Mouse (Mus musculus) intestine, embryonic 14.5 days (tissue): ENCODE measurements around the gene Fam83d. TPM values are rescaled to one million over a fixed set of nuclear protein-coding genes. Genes with fewer than 3 reads are reported as not detected.

Experiments used
- ATAC-seq: fragments of 200-750 bp; cut with Nextera tagmentation; replicated peaks from 2 replicates; pipeline ENCODE4 v1.8.0; 2017; ENCODE audit warnings: low read depth, moderate number of reproducible peaks, moderate TSS enrichment, moderate library complexity; ENCODE audit not compliant: low FRiP score, low TSS enrichment
- DNase-seq: peaks from one replicate; pipeline ENCODE4 v3.0.0-alpha.2; 2018; ENCODE audit warnings: low spot score
- H3K27ac ChIP-seq: fragments of 300-500 bp; sonication (generic); 2 replicates; pipeline ENCODE4 v1.5.1; 2014; ENCODE audit warnings: low read depth, mild to moderate bottlenecking, control low read depth
- H3K27me3 ChIP-seq: fragments of 300-500 bp; sonication (generic); replicated peaks from 2 replicates; pipeline ENCODE4 v1.6.1; 2014; ENCODE audit warnings: low read length, control low read depth; ENCODE audit not compliant: control insufficient read depth, insufficient read depth
- H3K36me3 ChIP-seq: fragments of 300-500 bp; sonication (generic); 2 replicates; pipeline ENCODE4 v1.6.1; 2014; ENCODE audit warnings: low read length, control low read depth; ENCODE audit not compliant: control insufficient read depth, insufficient read depth
- H3K4me1 ChIP-seq: fragments of 300-500 bp; sonication (generic); replicated peaks from 2 replicates; pipeline ENCODE4 v1.6.1; 2014; ENCODE audit warnings: low read length, control low read depth, mixed read lengths; ENCODE audit not compliant: control insufficient read depth, insufficient read depth
- H3K4me2 ChIP-seq: fragments of 300-500 bp; sonication (generic); 2 replicates; pipeline ENCODE4 v1.6.1; 2014; ENCODE audit warnings: low read length
- H3K4me3 ChIP-seq: fragments of 300-500 bp; sonication (generic); 2 replicates; pipeline ENCODE4 v1.5.1; 2014; ENCODE audit warnings: low read depth, low read length, control low read depth, mixed read lengths
- H3K9ac ChIP-seq: fragments of 300-500 bp; sonication (generic); 2 replicates; pipeline ENCODE4 v1.6.1; 2014; ENCODE audit warnings: mild to moderate bottlenecking, low read length
- H3K9me3 ChIP-seq: fragments of 300-500 bp; sonication (generic); 2 replicates; pipeline ENCODE4 v1.6.1; 2016; ENCODE audit warnings: low read length, control low read depth; ENCODE audit not compliant: control insufficient read depth
- WGBS: fragments of 180-500 bp; shearing (Covaris S2); extraction: QIAGEN DNeasy Blood & Tissue Kit; methylation state at CpG from one replicate; pipeline ENCODE4 v1.1.7; 2014; 5-methylcytosine and 5-hydroxymethylcytosine counted together
- polyA plus RNA-seq: library from polyadenylated mRNA; unstranded; fragments of >200 nt; fragmentation: Nextera tagmentation; extraction: Ambion mirVana; gene quantifications from 2 replicates; pipeline ENCODE4 v1.2.1, GENCODE M21; 2014

Fam83d gene
- polyA plus RNA-seq, 1 experiment from 2014 or later: 47.3 TPM

DNA sequence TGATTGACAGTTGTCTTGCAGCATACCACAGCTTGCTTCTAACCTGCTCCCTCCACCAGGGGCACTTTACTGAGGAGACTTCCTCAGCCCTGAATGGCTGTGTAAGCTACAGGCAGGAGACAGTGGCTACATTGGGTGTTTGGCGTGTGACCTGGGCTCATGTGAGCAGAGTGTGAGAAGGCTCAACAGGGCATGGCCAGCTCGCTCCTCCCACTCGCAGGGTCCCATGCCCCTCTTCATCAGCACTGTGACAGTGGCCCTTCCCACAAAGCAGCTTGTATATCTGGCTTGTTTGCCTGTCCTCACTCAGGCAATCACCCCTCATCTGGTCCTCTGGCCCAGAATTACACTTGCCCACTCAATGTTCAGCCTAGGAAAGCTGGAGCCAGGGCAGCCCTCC, 28.8 kb upstream of the Fam83d start:
- 85% methylated on average over 3 of the region's 3 CpGs for WGBS

DNA sequence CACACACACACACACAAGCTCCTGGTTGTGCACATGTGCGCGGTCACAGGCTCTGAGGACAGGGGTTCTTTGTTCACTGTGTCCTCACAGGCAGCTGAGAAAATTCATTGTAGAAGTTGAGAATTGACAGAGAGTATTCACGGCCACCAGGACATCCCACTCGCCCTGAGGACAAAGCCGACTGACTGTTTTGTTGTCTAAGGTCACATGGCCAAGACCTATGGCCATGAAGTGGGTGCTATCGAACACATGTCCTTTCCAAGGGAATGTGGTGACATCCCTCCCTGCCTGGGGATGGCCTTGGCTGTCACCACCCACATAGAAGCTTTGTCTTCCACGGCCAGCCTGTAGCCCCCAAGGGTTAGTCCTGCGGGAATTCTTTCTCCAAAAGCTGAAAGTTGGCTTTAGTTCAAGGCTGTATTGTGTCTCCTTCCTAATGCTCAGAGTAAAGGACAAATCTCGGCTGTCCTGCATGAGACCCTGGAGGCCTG, 26.8 kb upstream of the Fam83d start:
- no peak overlapping the region for H3K4me3 ChIP-seq

More for the DNA sequence above, 28.8 kb upstream of the Fam83d start:
- DNase-seq (no peak), ATAC-seq (no peak)
- Histone ChIP-seq H3K27me3 (no peaks in the 10 kb centered on the region), H3K36me3 (no peaks in the 10 kb centered on the region), H3K4me1 (no peaks in the 10 kb centered on the region), H3K4me3 (no peak overlapping the region), H3K4me2 (no peak overlapping the region), H3K27ac (no peak overlapping the region), H3K9me3 (no peaks in the 10 kb centered on the region), H3K9ac (no peak overlapping the region)

DNA sequence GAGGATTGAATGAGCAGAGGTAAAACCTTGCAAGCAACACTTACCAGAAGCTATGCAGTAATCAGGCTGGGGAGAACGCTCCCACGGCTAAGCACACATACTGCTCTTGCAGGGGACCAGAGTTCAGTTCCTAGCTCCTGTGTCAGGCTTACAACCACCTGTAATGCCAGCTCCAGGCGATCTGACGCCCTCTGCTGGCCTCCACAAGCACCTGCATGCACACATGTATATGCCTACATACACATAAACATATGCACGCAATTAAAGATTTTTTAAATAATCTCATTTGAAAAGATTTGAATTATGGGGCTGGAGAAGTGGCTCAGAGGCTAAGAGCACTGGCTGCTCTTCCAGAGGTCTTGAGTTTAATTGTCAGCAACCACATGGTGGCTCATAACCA, 25.5 kb upstream of the Fam83d start:
- Histone ChIP-seq H3K27ac (no peak overlapping the region), H3K4me1 (no peaks in the 10 kb centered on the region), H3K4me3 (no peak overlapping the region), H3K9ac (no peak overlapping the region), H3K36me3 (no peaks in the 10 kb centered on the region), H3K9me3 (no peaks in the 10 kb centered on the region), H3K4me2 (no peak overlapping the region), H3K27me3 (no peaks in the 10 kb centered on the region)
- ATAC-seq (no peak), DNase-seq (no peak)
- WGBS: 71% methylated on average over 5 of the region's 5 CpGs

More for the DNA sequence above, 26.8 kb upstream of the Fam83d start:
- ATAC-seq (no peak), DNase-seq (no peak)
- 75% methylated on average over 9 of the region's 9 CpGs for WGBS
- Histone ChIP-seq H3K27me3 (no peaks in the 10 kb centered on the region), H3K4me1 (no peaks in the 10 kb centered on the region), H3K9ac (no peak overlapping the region), H3K9me3 (no peaks in the 10 kb centered on the region), H3K27ac (no peak overlapping the region), H3K36me3 (no peaks in the 10 kb centered on the region), H3K4me2 (no peak overlapping the region)

DNA sequence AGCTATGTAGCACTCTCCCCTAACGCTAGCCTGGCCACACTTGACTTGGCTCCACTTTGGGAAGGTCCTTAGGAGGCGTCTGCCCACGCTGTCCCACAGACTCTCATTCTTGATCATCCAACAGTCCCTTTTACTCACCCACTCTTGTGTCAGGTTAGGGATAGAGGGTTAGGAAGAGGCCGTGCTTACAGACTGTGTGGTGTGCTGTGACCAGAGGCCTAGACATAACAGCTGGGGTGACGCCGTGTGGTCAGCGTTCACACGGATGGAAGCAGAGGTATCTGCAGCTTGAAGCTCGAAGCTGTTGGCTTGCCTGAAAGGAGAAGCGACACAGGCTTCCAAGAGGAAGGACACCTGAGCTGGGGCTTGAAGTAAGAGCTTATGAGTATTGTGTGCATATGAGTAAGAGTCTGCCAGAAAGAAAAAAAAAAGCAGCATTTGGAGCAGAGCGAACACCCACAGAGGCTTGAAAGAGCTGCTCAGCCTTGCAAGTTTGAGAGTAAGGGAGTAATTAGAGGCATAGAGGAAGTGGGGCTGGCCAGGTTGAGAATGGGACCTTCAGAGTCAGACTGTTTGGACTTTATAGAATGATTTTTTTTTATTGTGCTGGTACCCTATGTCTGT, 24.3 kb upstream of the Fam83d start:
- Histone ChIP-seq H3K27me3 (no peaks in the 10 kb centered on the region), H3K36me3 (no peaks in the 10 kb centered on the region), H3K27ac (no peak overlapping the region), H3K9me3 (no peaks in the 10 kb centered on the region), H3K4me2 (no peak overlapping the region), H3K4me1 (no peaks in the 10 kb centered on the region), H3K4me3 (no peak overlapping the region), H3K9ac (no peak overlapping the region)
- no peak for DNase-seq
- ATAC-seq: no peak
- WGBS: 87% methylated on average over 11 of the region's 11 CpGs

DNA sequence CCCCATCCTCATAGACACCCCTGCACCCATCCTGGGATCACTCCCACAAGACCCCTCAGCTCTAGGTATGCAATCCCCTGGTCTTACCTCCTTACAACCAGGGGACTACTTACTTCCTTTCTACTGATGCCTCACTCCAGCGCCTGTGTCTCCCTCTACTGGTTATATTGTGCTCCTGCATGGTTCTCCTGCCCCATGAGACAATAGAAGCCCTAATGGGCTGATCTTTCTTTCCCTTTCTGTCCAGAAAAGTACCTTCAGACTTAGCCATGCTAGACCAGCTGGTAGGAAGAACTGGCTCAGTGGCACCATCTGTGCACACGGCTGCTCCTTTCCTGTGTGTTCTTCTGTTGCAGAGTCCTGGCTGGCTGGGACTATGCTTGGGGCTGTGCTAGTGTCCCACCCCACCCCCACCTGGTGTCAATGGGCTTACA, 22.8 kb upstream of the Fam83d start:
- Histone ChIP-seq H3K4me3 (no peak overlapping the region), H3K4me1 (no peaks in the 10 kb centered on the region), H3K4me2 (no peak overlapping the region), H3K9ac (no peak overlapping the region), H3K9me3 (no peaks in the 10 kb centered on the region), H3K27me3 (no peaks in the 10 kb centered on the region), H3K36me3 (no peaks in the 10 kb centered on the region), H3K27ac (no peak overlapping the region)
- 20% methylated on average over 2 of the region's 2 CpGs for WGBS
- ATAC-seq: no peak
- peak; percentile 52 for DNase-seq

DNA sequence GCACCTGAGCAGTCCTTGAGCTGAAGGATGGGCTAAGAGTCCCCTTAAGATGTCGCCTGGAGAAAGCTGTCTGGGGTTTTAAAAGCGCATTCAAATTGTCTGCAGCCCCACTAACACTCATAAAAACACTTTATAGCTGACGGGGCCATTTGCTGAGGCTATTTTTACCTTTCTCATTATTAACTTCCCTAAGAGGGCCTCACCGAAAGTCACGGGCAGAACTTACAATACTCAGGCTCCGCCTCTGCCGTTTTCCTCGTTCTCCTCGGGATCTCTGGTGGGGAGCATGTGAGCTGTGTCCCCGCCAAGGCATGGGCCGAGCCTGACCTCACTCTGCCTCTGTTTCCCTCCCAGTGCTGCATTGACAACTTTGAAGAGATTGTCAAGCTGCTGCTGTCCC, 21.7 kb upstream of the Fam83d start:
- Histone ChIP-seq H3K4me1 (no peaks in the 10 kb centered on the region), H3K27ac (no peak overlapping the region), H3K9ac (no peak overlapping the region), H3K27me3 (no peaks in the 10 kb centered on the region), H3K4me2 (no peak overlapping the region), H3K36me3 (no peaks in the 10 kb centered on the region), H3K9me3 (no peaks in the 10 kb centered on the region), H3K4me3 (no peak overlapping the region)
- ATAC-seq (no peak), DNase-seq (no peak)
- WGBS: 62% methylated on average over 11 of the region's 11 CpGs

DNA sequence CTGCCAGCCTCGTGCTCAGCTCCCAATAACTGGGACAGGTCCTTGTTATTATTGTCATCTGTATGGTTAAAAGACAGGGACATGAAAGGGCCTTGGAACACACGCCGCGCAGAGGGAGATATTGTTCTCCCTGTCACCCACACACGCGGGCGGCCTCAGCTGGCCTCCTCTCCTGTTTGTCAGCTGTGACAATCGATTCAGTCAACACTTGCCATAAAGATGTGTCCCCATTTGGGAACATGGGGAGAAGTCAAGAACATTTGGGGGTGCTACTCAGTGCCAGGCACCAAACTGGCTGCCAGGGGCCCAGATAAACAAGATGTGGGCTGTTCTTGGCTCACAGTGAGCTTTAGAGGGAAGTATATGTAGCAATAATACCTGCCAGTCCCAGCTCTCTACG, 18.5 kb upstream of the Fam83d start:
- no peak overlapping the region for H3K4me3 ChIP-seq
- no peak overlapping the region for H3K4me2 ChIP-seq
- H3K9ac ChIP-seq: no peak overlapping the region
- 91% methylated on average over 9 of the region's 9 CpGs for WGBS
- no peaks in the 10 kb centered on the region for H3K36me3 ChIP-seq
- DNase-seq (no peak), ATAC-seq (no peak)
- H3K27me3 ChIP-seq: no peaks in the 10 kb centered on the region
- no peaks in the 10 kb centered on the region for H3K9me3 ChIP-seq
- H3K27ac ChIP-seq: no peak overlapping the region
- no peaks in the 10 kb centered on the region for H3K4me1 ChIP-seq

DNA sequence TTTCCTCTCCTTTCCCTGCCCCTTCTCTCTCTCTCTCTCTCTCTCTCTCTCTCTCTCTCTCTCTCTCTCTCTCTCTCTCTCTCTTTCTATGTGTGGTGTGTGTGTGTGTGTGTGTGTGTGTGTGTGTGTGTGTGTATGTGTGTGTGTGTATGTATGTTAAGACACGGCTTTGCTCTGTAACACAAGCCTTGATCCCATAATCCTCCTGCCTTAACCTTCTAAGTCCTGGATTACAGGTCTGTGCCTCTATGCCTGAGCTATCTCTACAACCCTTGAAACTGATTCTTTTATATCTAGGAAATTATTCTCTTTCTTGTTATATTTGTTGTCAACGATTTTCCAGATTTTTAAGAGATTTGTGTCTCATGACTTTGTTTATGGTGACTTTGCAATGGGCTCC, 7.7 kb upstream of the Fam83d start:
- Histone ChIP-seq H3K9ac (no peak overlapping the region), H3K4me1 (no peaks in the 10 kb centered on the region), H3K36me3 (no peaks in the 10 kb centered on the region), H3K4me2 (no peak overlapping the region), H3K27ac (no peak overlapping the region), H3K9me3 (no peaks in the 10 kb centered on the region), H3K27me3 (no peaks in the 10 kb centered on the region), H3K4me3 (no peak overlapping the region)
- 70% methylated on average over 2 of the region's 2 CpGs for WGBS
- DNase-seq: no peak
- ATAC-seq: no peak

DNA sequence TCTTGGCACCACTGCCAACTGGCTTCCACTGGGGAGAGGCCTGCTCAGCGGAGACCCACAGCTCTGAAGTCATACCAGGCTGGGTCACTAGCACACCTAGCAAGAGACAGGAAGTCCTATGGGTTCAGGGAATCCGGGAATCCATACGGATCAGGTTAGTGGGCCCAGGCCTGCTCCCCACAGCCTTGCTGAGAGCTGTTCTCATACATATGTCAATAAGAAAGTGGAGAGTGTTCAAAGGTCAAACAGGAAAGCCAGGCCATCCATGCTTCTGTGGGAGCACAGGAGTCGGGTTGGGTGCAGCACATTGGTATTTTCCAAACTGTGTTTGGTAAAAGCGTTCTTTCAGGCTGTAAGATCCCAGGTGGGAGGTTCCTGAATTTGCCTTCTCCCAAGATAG, 5.6 kb upstream of the Fam83d start:
- DNase-seq (no peak), ATAC-seq (no peak; the same call in 1 of the 2 replicates)
- 79% methylated on average over 5 of the region's 5 CpGs for WGBS
- Histone ChIP-seq H3K36me3 (no peaks in the 10 kb centered on the region), H3K9ac (no peak overlapping the region), H3K9me3 (no peaks in the 10 kb centered on the region), H3K4me1 (peaks cover under 1% of the 10 kb centered on the region; the same call in 1 of the 2 replicates), H3K4me3 (no peak overlapping the region), H3K27ac (no peak overlapping the region), H3K27me3 (no peaks in the 10 kb centered on the region), H3K4me2 (no peak overlapping the region)
